Mouse (Mus musculus) limb, embryonic 15.5 days (tissue): ENCODE data around the gene AI661453. TPM values are rescaled to one million over a fixed set of nuclear protein-coding genes. Genes with fewer than 3 reads are reported as not detected.

Experiments used
- ATAC-seq: fragments of 200-750 bp; cut with Nextera tagmentation; 2 replicates; pipeline ENCODE4 v1.8.0; 2017; ENCODE audit warnings: low read depth, moderate TSS enrichment; ENCODE audit not compliant: insufficient number of reproducible peaks, low FRiP score, low TSS enrichment
- H3K27ac ChIP-seq: fragments of 300-500 bp; sonication (generic); 2 replicates; pipeline ENCODE4 v1.5.1; 2015; ENCODE audit warnings: moderate library complexity, mild to moderate bottlenecking, inconsistent platforms
- H3K27me3 ChIP-seq: fragments of 300-500 bp; sonication (generic); 2 replicates; pipeline ENCODE4 v1.6.1; 2015; ENCODE audit warnings: inconsistent platforms
- H3K36me3 ChIP-seq: fragments of 300-500 bp; sonication (generic); 2 replicates; pipeline ENCODE4 v1.6.1; 2015; ENCODE audit warnings: inconsistent platforms
- H3K4me1 ChIP-seq: fragments of 300-500 bp; sonication (generic); 2 replicates; pipeline ENCODE4 v1.6.1; 2015; ENCODE audit warnings: inconsistent platforms
- H3K4me2 ChIP-seq: fragments of 300-500 bp; sonication (generic); 2 replicates; pipeline ENCODE4 v1.6.1; 2015; ENCODE audit warnings: mild to moderate bottlenecking, inconsistent platforms
- H3K4me3 ChIP-seq: fragments of 300-500 bp; sonication (generic); 2 replicates; pipeline ENCODE4 v1.5.1; 2015; ENCODE audit warnings: mild to moderate bottlenecking, inconsistent platforms
- H3K9ac ChIP-seq: fragments of 300-500 bp; sonication (generic); 2 replicates; pipeline ENCODE4 v1.6.1; 2015; ENCODE audit warnings: inconsistent platforms
- H3K9me3 ChIP-seq: fragments of 300-500 bp; sonication (generic); 2 replicates; pipeline ENCODE4 v1.6.1; 2016; ENCODE audit warnings: inconsistent platforms
- WGBS: fragments of 180-500 bp; shearing (Covaris S2); methylation state at CpG from one replicate; pipeline ENCODE4 v1.1.7; 2015; 5-methylcytosine and 5-hydroxymethylcytosine counted together
- polyA plus RNA-seq: library from polyadenylated mRNA; unstranded; fragments of >200 nt; fragmentation: Nextera tagmentation; extraction: Ambion mirVana; gene quantifications from 2 replicates; pipeline ENCODE4 v1.2.1, GENCODE M21; 2015

Gene AI661453
- polyA plus RNA-seq, 1 experiment from 2014 or later, result 5.1 TPM

- H3K27me3 ChIP-seq, result peaks cover 38% of the 10 kb centered on the region
- peaks cover 23% of the 10 kb centered on the region for H3K4me1 ChIP-seq
- no peak overlapping the region for H3K4me3 ChIP-seq
- no peak overlapping the region for H3K9ac ChIP-seq
- H3K27ac ChIP-seq, result no peak overlapping the region
- no peaks in the 10 kb centered on the region for H3K36me3 ChIP-seq
- no peak for ATAC-seq
- 74% methylated on average over 4 of the region's 4 CpGs for WGBS
- no peaks in the 10 kb centered on the region for H3K9me3 ChIP-seq
- no peak overlapping the region for H3K4me2 ChIP-seq
Observed at GRCm38 (mm10) chr17:47470121-47470520, 33.7 kb downstream of the AI661453 start.

DNA sequence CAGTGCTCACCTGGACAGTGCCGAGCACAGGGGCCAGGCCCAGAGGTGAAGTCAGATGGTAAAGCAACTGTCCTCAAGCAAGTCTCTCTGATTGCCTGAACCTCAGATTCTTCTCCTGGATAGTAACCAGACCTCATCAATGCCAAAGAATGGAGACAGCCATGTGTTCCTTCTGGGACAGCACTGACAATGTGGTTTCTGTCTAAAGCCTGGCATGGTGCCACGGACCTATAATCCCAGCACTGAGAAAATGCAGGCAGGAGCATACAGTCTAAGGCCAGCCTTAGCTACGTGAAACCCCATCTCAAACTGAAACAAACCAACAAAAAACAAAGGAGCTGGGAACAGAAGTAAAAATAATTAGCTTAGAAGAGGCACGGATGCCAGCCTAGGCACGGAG lies 34.3 kb downstream of the AI661453 start:
- WGBS, result 53% methylated on average over 5 of the region's 5 CpGs
- Histone ChIP-seq H3K27ac (no peak overlapping the region), H3K4me1 (peaks cover 23% of the 10 kb centered on the region), H3K27me3 (peaks cover 38% of the 10 kb centered on the region), H3K4me3 (no peak overlapping the region), H3K36me3 (no peaks in the 10 kb centered on the region), H3K9me3 (no peaks in the 10 kb centered on the region), H3K9ac (no peak overlapping the region), H3K4me2 (no peak overlapping the region)
- no peak for ATAC-seq

DNA sequence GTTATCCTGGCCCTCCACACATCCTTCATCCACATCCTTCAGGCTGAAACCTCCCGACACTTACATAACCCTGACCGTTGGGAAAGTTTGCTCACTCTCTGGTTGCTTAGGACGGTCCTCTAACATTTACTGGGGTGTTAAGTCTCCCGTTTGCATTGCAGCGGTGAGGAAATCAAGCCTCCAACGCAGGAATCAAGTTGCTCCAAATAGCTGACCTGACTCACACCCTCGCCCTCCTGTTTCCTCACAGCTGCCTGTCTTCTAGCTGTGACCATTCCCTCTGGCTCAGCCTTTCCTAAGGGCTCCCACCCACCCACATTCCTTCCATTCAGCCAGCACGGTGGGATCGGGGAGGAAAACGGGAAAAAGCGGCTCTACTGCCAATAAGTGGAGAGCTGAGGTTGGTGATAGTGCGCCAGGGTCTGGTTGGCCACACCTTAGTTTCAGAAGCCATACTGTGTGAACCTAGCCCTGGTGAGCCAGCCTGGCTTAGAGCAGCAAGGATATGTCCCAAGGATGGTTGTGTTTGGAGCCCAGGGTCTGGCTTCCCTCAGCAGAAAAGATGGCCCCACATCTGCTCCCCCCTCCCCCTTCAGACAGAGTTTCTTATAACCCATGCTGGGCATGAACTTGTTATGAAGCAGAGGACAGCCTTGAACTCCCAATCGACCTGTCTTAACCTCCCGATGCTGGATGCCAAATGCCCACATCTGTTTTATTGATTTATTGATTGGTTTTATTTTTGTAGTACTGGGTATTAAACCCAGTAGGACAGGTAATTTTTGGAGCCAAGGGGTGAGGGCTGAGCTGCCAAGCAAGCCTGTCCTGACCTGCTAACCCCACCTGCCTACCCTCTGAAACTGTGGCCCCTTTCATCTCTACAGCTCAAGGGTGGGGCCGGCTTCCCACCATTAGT lies 36.3 kb downstream of the AI661453 start:
- Histone ChIP-seq H3K4me3 (no peak overlapping the region), H3K27ac (no peak overlapping the region), H3K4me2 (no peak overlapping the region), H3K9me3 (no peaks in the 10 kb centered on the region), H3K36me3 (no peaks in the 10 kb centered on the region), H3K4me1 (peaks cover 23% of the 10 kb centered on the region), H3K27me3 (peaks cover 23% of the 10 kb centered on the region), H3K9ac (no peak overlapping the region)
- whole genome bisulfite sequencing, result 29% methylated on average over 15 of the region's 15 CpGs
- no peak for ATAC-seq

- Histone ChIP-seq H3K36me3 (no peaks in the 10 kb centered on the region), H3K9ac (no peak overlapping the region), H3K9me3 (no peaks in the 10 kb centered on the region), H3K27me3 (peaks cover 15% of the 10 kb centered on the region; the same call in 1 of the 2 replicates), H3K4me2 (no peak overlapping the region), H3K27ac (no peak overlapping the region), H3K4me1 (peaks cover 15% of the 10 kb centered on the region), H3K4me3 (no peak overlapping the region)
- ATAC-seq, result no peak
- 12% methylated on average over 8 of the region's 8 CpGs for WGBS
Observed at GRCm38 (mm10) chr17:47473434-47473974, 37.1 kb downstream of the AI661453 start.

DNA sequence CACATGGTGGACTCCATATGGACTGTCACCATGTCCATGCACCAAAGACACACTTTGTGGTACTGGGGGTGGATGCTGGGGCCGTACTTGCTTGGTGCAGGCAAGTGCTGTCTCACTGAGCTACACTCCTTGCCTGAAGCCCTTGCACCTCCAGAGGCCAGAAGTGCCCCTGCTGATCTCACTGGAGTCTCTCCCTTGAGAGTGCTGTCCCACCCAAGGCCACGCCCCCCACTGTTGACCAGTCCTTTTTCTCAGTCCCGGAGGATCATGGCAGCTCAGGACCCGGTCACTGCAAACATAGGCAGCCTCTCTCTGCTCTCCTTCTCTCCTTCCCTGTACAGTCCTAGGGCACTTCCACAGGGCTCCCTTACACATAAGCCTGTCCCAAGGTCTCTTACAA lies 37.8 kb downstream of the AI661453 start:
- no peak overlapping the region for H3K4me3 ChIP-seq
- H3K9ac ChIP-seq, result no peak overlapping the region
- no peak overlapping the region for H3K4me2 ChIP-seq
- H3K27ac ChIP-seq, result no peak overlapping the region
- WGBS, result 86% methylated on average over 4 of the region's 4 CpGs
- no peaks in the 10 kb centered on the region for H3K9me3 ChIP-seq
- peaks cover 14% of the 10 kb centered on the region; the same call in 1 of the 2 replicates for H3K4me1 ChIP-seq
- no peak for ATAC-seq
- peaks cover 7% of the 10 kb centered on the region; the same call in 1 of the 2 replicates for H3K27me3 ChIP-seq
- no peaks in the 10 kb centered on the region for H3K36me3 ChIP-seq

- WGBS, result 89% methylated on average over 4 of the region's 4 CpGs
- H3K4me1 ChIP-seq, result peaks cover 14% of the 10 kb centered on the region; the same call in 1 of the 2 replicates
- no peak overlapping the region for H3K27ac ChIP-seq
- H3K9me3 ChIP-seq, result no peaks in the 10 kb centered on the region
- no peak overlapping the region for H3K9ac ChIP-seq
- H3K4me2 ChIP-seq, result no peak overlapping the region
- no peak overlapping the region for H3K4me3 ChIP-seq
- H3K27me3 ChIP-seq, result no peaks in the 10 kb centered on the region
- no peaks in the 10 kb centered on the region for H3K36me3 ChIP-seq
- ATAC-seq, result no peak
Observed at GRCm38 (mm10) chr17:47475181-47475580, 38.8 kb downstream of the AI661453 start.

DNA sequence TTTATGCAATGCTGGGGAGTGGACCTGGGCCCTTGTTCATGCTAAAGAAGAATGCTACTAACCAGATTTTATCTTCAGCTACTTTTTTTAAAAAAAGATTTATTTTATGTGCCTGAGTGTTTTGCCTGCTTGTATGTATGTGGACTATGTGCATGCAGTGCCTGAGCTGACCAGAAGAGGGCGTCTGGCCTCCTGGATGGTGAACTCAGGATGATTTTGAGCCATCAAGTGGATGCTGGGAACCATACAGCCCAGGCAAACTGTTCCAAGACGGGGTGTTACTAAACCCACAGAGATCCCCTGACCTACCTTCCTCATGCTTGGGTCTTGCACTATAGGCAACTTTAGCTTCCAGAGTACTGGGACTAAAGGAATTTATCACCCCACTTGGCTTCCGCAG lies 39.3 kb downstream of the AI661453 start:
- H3K4me2 ChIP-seq, result no peak overlapping the region
- no peak overlapping the region for H3K4me3 ChIP-seq
- 62% methylated on average over 3 of the region's 3 CpGs for WGBS
- no peaks in the 10 kb centered on the region for H3K36me3 ChIP-seq
- H3K27me3 ChIP-seq, result no peaks in the 10 kb centered on the region
- ATAC-seq, result no peak
- no peak overlapping the region for H3K27ac ChIP-seq
- H3K4me1 ChIP-seq, result peaks cover 11% of the 10 kb centered on the region; the same call in 1 of the 2 replicates
- no peak overlapping the region for H3K9ac ChIP-seq
- H3K9me3 ChIP-seq, result no peaks in the 10 kb centered on the region

- Histone ChIP-seq H3K27me3 (no peaks in the 10 kb centered on the region), H3K27ac (no peak overlapping the region), H3K4me1 (peaks cover 8% of the 10 kb centered on the region), H3K4me2 (no peak overlapping the region), H3K9me3 (no peaks in the 10 kb centered on the region), H3K9ac (no peak overlapping the region), H3K36me3 (no peaks in the 10 kb centered on the region), H3K4me3 (no peak overlapping the region)
- 55% methylated on average over 3 of the region's 3 CpGs for WGBS
- no peak for ATAC-seq
Observed at GRCm38 (mm10) chr17:47479887-47480286, 43.5 kb downstream of the AI661453 start.

GRCm38 (mm10) chr17:47482401-47482800 lies 46.0 kb downstream of the AI661453 start:
- Histone ChIP-seq H3K4me2 (no peak overlapping the region), H3K4me1 (peaks cover 23% of the 10 kb centered on the region), H3K27ac (no peak overlapping the region), H3K9ac (no peak overlapping the region), H3K36me3 (no peaks in the 10 kb centered on the region), H3K27me3 (no peaks in the 10 kb centered on the region), H3K9me3 (no peaks in the 10 kb centered on the region), H3K4me3 (no peak overlapping the region)
- ATAC-seq, result no peak
- WGBS, result 35% methylated on average over 2 of the region's 2 CpGs

GRCm38 (mm10) chr17:47484241-47484921 lies 48.0 kb downstream of the AI661453 start:
- H3K27ac ChIP-seq, result no peak overlapping the region; the same call in 1 of the 2 replicates
- 24% methylated on average over 1 of the region's 1 CpGs for WGBS
- no peaks in the 10 kb centered on the region for H3K27me3 ChIP-seq
- 0 out of 2 replicates have a peak, but pooled peaks have one; percentile 16 for ATAC-seq
- H3K4me3 ChIP-seq, result no peak overlapping the region
- peaks cover 14% of the 10 kb centered on the region for H3K36me3 ChIP-seq
- no peak overlapping the region for H3K4me2 ChIP-seq
- no peaks in the 10 kb centered on the region for H3K9me3 ChIP-seq
- H3K4me1 ChIP-seq, result peaks cover 24% of the 10 kb centered on the region
- no peak overlapping the region for H3K9ac ChIP-seq

DNA sequence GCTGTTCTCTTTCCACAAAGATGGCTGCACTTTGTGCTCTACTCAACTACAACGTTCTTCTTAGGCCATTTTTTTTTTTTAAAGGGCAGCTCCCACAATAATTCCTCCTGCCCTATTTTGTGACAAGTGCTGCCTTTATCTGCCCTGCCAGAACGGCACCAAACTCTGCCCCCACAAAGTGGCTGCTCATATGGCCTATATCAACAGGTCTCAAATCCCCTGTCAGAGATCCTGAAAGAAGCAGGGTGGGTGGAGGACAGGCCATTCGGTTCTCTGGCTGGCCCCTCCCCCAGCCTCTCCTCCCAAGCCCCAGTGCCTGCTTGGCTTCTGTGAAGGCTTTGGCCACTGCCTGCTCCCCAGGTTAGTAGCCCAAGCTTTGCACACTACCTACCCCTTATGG lies 48.6 kb downstream of the AI661453 start:
- Histone ChIP-seq H3K27me3 (no peaks in the 10 kb centered on the region), H3K27ac (no peak overlapping the region; the same call in 1 of the 2 replicates), H3K36me3 (peaks cover 20% of the 10 kb centered on the region), H3K9ac (no peak overlapping the region), H3K9me3 (no peaks in the 10 kb centered on the region), H3K4me3 (no peak overlapping the region), H3K4me2 (no peak overlapping the region), H3K4me1 (peaks cover 24% of the 10 kb centered on the region)
- WGBS, result 11% methylated on average over 3 of the region's 3 CpGs
- no peak for ATAC-seq

- no peak overlapping the region for H3K4me3 ChIP-seq
- H3K27me3 ChIP-seq, result no peaks in the 10 kb centered on the region
- peaks cover 24% of the 10 kb centered on the region for H3K4me1 ChIP-seq
- no peak overlapping the region for H3K4me2 ChIP-seq
- H3K36me3 ChIP-seq, result peaks cover 28% of the 10 kb centered on the region
- no peak overlapping the region for H3K27ac ChIP-seq
- WGBS, result 78% methylated on average over 3 of the region's 3 CpGs
- H3K9me3 ChIP-seq, result no peaks in the 10 kb centered on the region
- ATAC-seq, result no peak
- no peak overlapping the region for H3K9ac ChIP-seq
Observed at GRCm38 (mm10) chr17:47485791-47486190, 49.4 kb downstream of the AI661453 start.
